Mouse (Mus musculus) A20 (cell line): ENCODE measurements around the gene Gba.
A peak's percentile ranks its signal among the peaks of the same experiment; 100 is the strongest.

ENCODE experiments used
- DNase-seq: peaks from one replicate; pipeline ENCODE4 v3.0.0-alpha.2; 2011; ENCODE audit warnings: low read depth, low spot score

Gba gene

GRCm38 (mm10) chr3:89238494-89238893 lies 35.8 kb downstream of the Gba start:
- no peak for DNase-seq

GRCm38 (mm10) chr3:89242331-89242895 lies 39.7 kb downstream of the Gba start:
- DNase-seq: peak; percentile 81

- DNase-seq: peak; percentile 53
Measured at GRCm38 (mm10) chr3:89243609-89244008, 40.9 kb downstream of the Gba start.

GRCm38 (mm10) chr3:89244158-89244981 lies 41.6 kb downstream of the Gba start:
- DNase-seq: peak; percentile 83

- peak; percentile 80 for DNase-seq
Measured at GRCm38 (mm10) chr3:89244982-89245687, 42.4 kb downstream of the Gba start.

- peak; percentile 92 for DNase-seq
Measured at GRCm38 (mm10) chr3:89245688-89246171, 43.0 kb downstream of the Gba start, which contains the start of gene Krtcap2. TSS of gene Krtcap2 (plus strand) at chr3:89245966.

GRCm38 (mm10) chr3:89246261-89247100 lies 43.8 kb downstream of the Gba start, which contains the start of gene Trim46:
TSS of gene Trim46 (minus strand) at chr3:89246309.
- DNase-seq: peak; percentile 94

GRCm38 (mm10) chr3:89247466-89247865 lies 44.7 kb downstream of the Gba start:
- DNase-seq: peak; percentile 10

GRCm38 (mm10) chr3:89250435-89251040 lies 47.8 kb downstream of the Gba start:
- DNase-seq: peak; percentile 87

- peak; percentile 94 for DNase-seq
Measured at GRCm38 (mm10) chr3:89251365-89251895, 48.7 kb downstream of the Gba start.

GRCm38 (mm10) chr3:89254994-89255393 lies 52.3 kb downstream of the Gba start:
- DNase-seq: no peak

GRCm38 (mm10) chr3:89256177-89256576 lies 53.4 kb downstream of the Gba start:
- DNase-seq: no peak
